Mouse (Mus musculus) olfactory bulb, adult 2 months (tissue): Measurements from ENCODE around the gene Lin9.

Experiments
- CTCF ChIP-seq: fragments of 200-500 bp; IDR thresholded peaks from 2 replicates; pipeline ENCODE4 v1.5.1; 2012; ENCODE audit warnings: low read depth, mild to moderate bottlenecking, low read length, moderate library complexity; ENCODE audit not compliant: insufficient read depth
- POLR2A ChIP-seq: fragments of 200-500 bp; IDR thresholded peaks from 2 replicates; pipeline ENCODE4 v1.6.1; 2012; ENCODE audit warnings: mild to moderate bottlenecking, low read depth, low read length, moderate library complexity; ENCODE audit not compliant: insufficient read depth

DNA sequence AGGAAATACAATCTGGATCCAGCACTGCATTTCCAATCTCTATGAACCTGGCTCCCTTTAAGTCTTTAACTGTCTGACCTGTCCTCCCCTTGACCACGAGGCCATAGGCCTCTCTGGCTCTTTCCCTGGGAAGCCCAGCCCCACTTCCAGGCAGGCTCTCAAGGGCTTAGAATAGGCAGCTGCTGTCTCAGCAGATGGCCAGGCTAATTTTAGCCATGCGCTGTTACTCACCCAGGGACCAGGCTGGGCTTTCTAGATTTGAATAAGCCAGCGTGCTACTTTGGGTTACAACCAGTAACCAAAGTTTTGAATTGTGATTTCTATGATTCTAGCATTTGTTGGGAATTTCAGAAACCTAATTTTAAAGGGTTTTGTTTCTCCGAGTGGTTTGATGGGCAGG, 36.4 kb upstream of the Lin9 start:
- TF ChIP-seq CTCF = no peak
- TF ChIP-seq POLR2A = no peak
